Comparison of ENCODE assay signal across 8 mouse cellular contexts in the genomic region with DNA sequence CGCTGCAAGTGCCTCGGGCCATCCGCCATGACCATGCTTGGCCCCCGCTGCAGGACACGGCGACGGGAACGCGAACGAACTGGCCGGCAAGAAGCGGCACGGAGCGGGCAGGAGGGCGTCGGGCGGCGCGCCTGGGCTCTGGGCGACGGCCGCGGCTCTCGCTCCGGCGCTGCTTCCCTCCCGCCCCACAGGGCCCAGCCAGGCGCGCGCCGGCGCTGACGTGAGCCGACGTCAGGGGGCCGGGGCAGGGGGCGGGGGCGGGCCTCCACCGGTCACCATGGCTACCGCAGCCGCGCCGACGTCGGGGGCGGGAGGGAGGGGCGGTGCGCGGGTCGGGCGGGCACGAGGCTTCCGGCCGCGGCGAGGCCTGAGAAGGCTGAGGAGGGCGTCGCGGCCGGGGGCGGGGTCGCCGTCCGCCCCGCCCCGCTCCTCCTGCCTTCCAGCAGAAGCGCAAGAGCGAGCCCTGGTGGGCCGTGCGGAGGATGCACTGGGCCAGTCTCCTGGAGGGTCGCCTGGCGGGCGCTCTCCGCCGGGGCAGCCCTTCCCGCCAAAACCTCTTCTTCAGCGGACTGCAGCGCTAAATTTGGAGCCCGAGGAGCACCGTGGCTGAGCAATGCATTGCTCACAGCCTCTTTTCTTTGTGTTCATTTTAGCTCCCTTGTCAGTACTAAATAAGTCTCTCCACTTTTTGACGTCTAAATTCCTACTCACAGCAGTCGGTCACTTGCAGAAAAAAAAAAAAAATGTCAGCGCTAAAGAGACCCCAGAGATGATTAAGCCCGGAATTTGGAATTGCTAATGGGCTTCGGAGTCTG. TPM values are rescaled to one million over a fixed set of nuclear protein-coding genes. Genes with fewer than 3 reads are reported as not detected.
DNase-seq lines count a peak whose midpoint lies in the region; ATAC-seq and TF ChIP-seq lines count a peak whose summit lies in the region.

Sik2 (minus strand) TSS at position 233 of the 815 bp plus-strand sequence.

- no peak for TF ChIP-seq POLR2A in ES-Bruce4 (IDR thresholded peaks at IDR 0.05; ENCODE audit: insufficient read depth, low read length)
- TF ChIP-seq POLR2A in lung, adult 2 months (IDR thresholded peaks at IDR 0.05; ENCODE audit: borderline replicate concordance, extremely low read depth, low read depth, low read length), result peak; percentile 85

- no peak for TF ChIP-seq EP300 in ES-Bruce4 (IDR thresholded peaks at IDR 0.05; ENCODE audit: insufficient read depth, low read depth, low read length)

- peak within 1 kb of the TSS; percentile 97 for H3K4me3 ChIP-seq in ES-Bruce4 (ENCODE audit: low read depth, low read length)
- peak within 1 kb of the TSS; percentile 87 for H3K4me3 ChIP-seq in forebrain, embryonic 14.5 days (ENCODE audit: low read depth, low read length)
- peak within 1 kb of the TSS; percentile 84 for H3K4me3 ChIP-seq in lung, adult 2 months (replicated peaks; ENCODE audit: extremely low read depth, low read depth, low read length)

- no peaks in the 10 kb centered on the region; the same call in 1 of the 2 replicates for H3K27me3 ChIP-seq in ES-Bruce4 (ENCODE audit: control insufficient read depth, insufficient read depth, low read length, poor library complexity, severe bottlenecking)
- H3K27me3 ChIP-seq in forebrain, embryonic 14.5 days (replicated peaks; ENCODE audit: control insufficient read depth, insufficient read depth, low read length), result 0 out of 2 replicates have a peak, but pooled peaks cover 3% of the 10 kb centered on the region

- peak; percentile 72 for TF ChIP-seq CTCF in ES-Bruce4 (IDR thresholded peaks at IDR 0.05; ENCODE audit: low read depth, low read length)
- TF ChIP-seq CTCF in lung, adult 2 months (IDR thresholded peaks at IDR 0.05; ENCODE audit: insufficient read depth, low read length), result peak; percentile 72

- DNase-seq in forebrain, embryonic 14.5 days (ENCODE audit: low spot score), result peak; percentile 96
- peak; percentile 92 to 93 for DNase-seq in heart, postnatal 14 days
- DNase-seq in layer of hippocampus, adult 18-20 months (ENCODE audit: low spot score in 2 of 2), result peak; percentile 81 to 88
- peak; percentile 84 for DNase-seq in lung, adult 2 months
- peak; percentile 84 to 85 for DNase-seq in thymus, adult 18-20 months

- H3K4me1 ChIP-seq in ES-Bruce4 (ENCODE audit: control insufficient read depth, insufficient read depth, low read length), result no peaks in the 10 kb centered on the region
- H3K4me1 ChIP-seq in forebrain, embryonic 14.5 days (ENCODE audit: control insufficient read depth, insufficient read depth, low read length), result 0 out of 2 replicates have a peak, but pooled peaks cover 4% of the 10 kb centered on the region
- peaks cover 4% of the 10 kb centered on the region; the same call in 1 of the 2 replicates for H3K4me1 ChIP-seq in lung, adult 2 months (ENCODE audit: control insufficient read depth, insufficient read depth, low read length)

- no peaks in the 10 kb centered on the region for H3K36me3 ChIP-seq in ES-Bruce4 (ENCODE audit: control insufficient read depth, insufficient read depth, low read length, poor library complexity, severe bottlenecking)
- no peaks in the 10 kb centered on the region for H3K36me3 ChIP-seq in forebrain, embryonic 14.5 days (ENCODE audit: control insufficient read depth, insufficient read depth, low read length)

- WGBS in forebrain, embryonic 14.5 days, result under 1% methylated on average over 64 of the region's 85 CpGs
- 1% methylated on average over 61 of the region's 85 CpGs for WGBS in lung, adult 2 months

- peak; percentile 91 for ATAC-seq in cerebellum, adult (ENCODE audit: insufficient number of reproducible peaks, low FRiP score, low TSS enrichment)
- ATAC-seq in forebrain, embryonic 14.5 days, result peak; percentile 97
- ATAC-seq in neutrophil, adult 5-6 weeks (ENCODE audit: extremely low read depth, insufficient number of reproducible peaks, low FRiP score, poor library complexity, severe bottlenecking), result peak; percentile 85

- intact Hi-C loops in heart, postnatal 14 days (cut with DNase I), result loop anchor here (1.0 kb wide), 1 partner anchor 160 kb away; no protein-coding TSS in a partner anchor

- no peaks in the 10 kb centered on the region for H3K9me3 ChIP-seq in ES-Bruce4 (replicated peaks; ENCODE audit: control insufficient read depth, insufficient read depth, low read length, poor library complexity, severe bottlenecking)
- H3K9me3 ChIP-seq in forebrain, embryonic 14.5 days (replicated peaks; ENCODE audit: control insufficient read depth, low read length), result no peaks in the 10 kb centered on the region

- H3K27ac ChIP-seq in ES-Bruce4 (ENCODE audit: insufficient read depth, low read length), result no peak within 1 kb of the TSS
- peak within 1 kb of the TSS; percentile 67 for H3K27ac ChIP-seq in forebrain, embryonic 14.5 days (ENCODE audit: low read depth, low read length)

- peak within 1 kb of the TSS; percentile 76 for H3K9ac ChIP-seq in ES-Bruce4 (ENCODE audit: low read depth, poor library complexity, severe bottlenecking)
- peak within 1 kb of the TSS; percentile 93 for H3K9ac ChIP-seq in forebrain, embryonic 14.5 days (ENCODE audit: low read length)

- H3K4me2 ChIP-seq in forebrain, embryonic 14.5 days (ENCODE audit: low read length), result peak within 1 kb of the TSS; percentile 72

RNA-seq across cellular contexts. Expression of gene Sik2, which starts in this region (rescaled TPM):
- polyA plus RNA-seq in ES-Bruce4 (2011; ENCODE audit: insufficient read depth, insufficient read length, low read depth, missing spikeins), result 13.5 and 14.9 TPM in 2 replicates
- 12.6 and 14.3 TPM in 2 replicates for polyA plus RNA-seq in forebrain, embryonic 14.5 days (2014; fragmentation: Nextera tagmentation; extraction: Ambion mirVana)
- 10 to 100 TPM; 25.5 to 29.9 TPM for total RNA-seq in heart, postnatal 14 days (2021)
- total RNA-seq in layer of hippocampus, adult 18-20 months (2021), result 10 to 100 TPM; 42.6 to 48.2 TPM
- 20.2 and 26.8 TPM in 2 replicates for polyA plus RNA-seq in lung, adult 2 months (2012; rRNA removed)
- 31.4 and 33.9 TPM in 2 replicates for total RNA-seq in neutrophil, adult 5-6 weeks (2017)
